Mouse (Mus musculus): Measurements from ENCODE around the gene Fmnl1.

DNA sequence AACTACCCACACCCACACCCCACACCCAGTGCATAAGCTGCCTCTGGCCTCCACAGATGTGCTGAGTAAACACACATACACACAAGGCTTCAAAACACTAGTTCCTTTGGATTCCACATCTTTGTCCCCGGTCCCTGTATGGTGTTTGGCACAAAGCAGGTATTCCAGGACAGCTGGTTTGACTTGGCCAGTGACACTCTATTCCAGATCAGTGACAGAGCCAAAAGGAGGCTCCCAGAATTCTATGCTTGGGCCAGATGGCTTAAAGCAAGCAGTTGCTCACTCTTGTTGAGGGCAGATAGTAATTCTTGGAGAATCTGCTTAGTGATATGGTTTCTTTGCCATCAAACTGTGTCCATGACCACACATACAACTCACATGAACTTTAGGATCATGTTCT, 63.5 kb downstream of the Fmnl1 start:
- TF ChIP-seq CTCF (IDR thresholded peaks at IDR 0.05; ENCODE audit: low read depth) (no peak), EP300 (IDR thresholded peaks at IDR 0.05; ENCODE audit: low read depth) (no peak)

All from liver, postnatal 0 days (tissue).